Mouse (Mus musculus): ENCODE data around the gene S100a4. TPM values are rescaled to one million over a fixed set of nuclear protein-coding genes. Genes with fewer than 3 reads are reported as not detected.

S100a4 gene
- polyA plus RNA-seq, 1 experiment: 238 TPM

GRCm38 (mm10) chr3:90601486-90602110 lies 2.0 kb upstream of the S100a4 start, which contains the start of gene Gm42674:
TSS of gene Gm42674 (plus strand) at chr3:90601904.
- Histone ChIP-seq H3K4me1 (ENCODE audit: control insufficient read depth, insufficient read depth, low read length) (peaks cover 3% of the 10 kb centered on the region), H3K4me3 (replicated peaks; ENCODE audit: control insufficient read depth, low read depth, low read length) (no peak within 1 kb of the TSS), H3K27ac (ENCODE audit: control insufficient read depth, insufficient read depth, low read depth, low read length, poor library complexity) (no peak within 1 kb of the TSS)
- no peak for TF ChIP-seq POLR2A (IDR thresholded peaks at IDR 0.05; ENCODE audit: borderline replicate concordance, control insufficient read depth, low read depth, low read length)
- no peak for TF ChIP-seq CTCF (IDR thresholded peaks at IDR 0.05; ENCODE audit: control insufficient read depth, insufficient read depth, low read length)
- 80% methylated on average over 11 of the region's 11 CpGs for WGBS

GRCm38 (mm10) chr3:90604416-90604815 lies 845 bp downstream of the S100a4 start:
- H3K27ac ChIP-seq (ENCODE audit: control insufficient read depth, insufficient read depth, low read depth, low read length, poor library complexity): no peak overlapping the region
- H3K4me1 ChIP-seq (ENCODE audit: control insufficient read depth, insufficient read depth, low read length): peaks cover 6% of the 10 kb centered on the region
- 19% methylated on average over 4 of the region's 4 CpGs for WGBS
- H3K4me3 ChIP-seq (replicated peaks; ENCODE audit: control insufficient read depth, low read depth, low read length): peak overlapping the region; percentile 9
- TF ChIP-seq CTCF (IDR thresholded peaks at IDR 0.05; ENCODE audit: control insufficient read depth, insufficient read depth, low read length) (no peak), POLR2A (IDR thresholded peaks at IDR 0.05; ENCODE audit: borderline replicate concordance, control insufficient read depth, low read depth, low read length) (no peak)

- Histone ChIP-seq H3K4me1 (ENCODE audit: control insufficient read depth, insufficient read depth, low read length) (peaks cover 6% of the 10 kb centered on the region), H3K27ac (ENCODE audit: control insufficient read depth, insufficient read depth, low read depth, low read length, poor library complexity) (no peak overlapping the region), H3K4me3 (replicated peaks; ENCODE audit: control insufficient read depth, low read depth, low read length) (no peak overlapping the region)
- TF ChIP-seq CTCF (IDR thresholded peaks at IDR 0.05; ENCODE audit: control insufficient read depth, insufficient read depth, low read length): no peak
- no peak for TF ChIP-seq POLR2A (IDR thresholded peaks at IDR 0.05; ENCODE audit: borderline replicate concordance, control insufficient read depth, low read depth, low read length)
- 17% methylated on average over 3 of the region's 3 CpGs for WGBS
Observed at GRCm38 (mm10) chr3:90605049-90605448, 1.5 kb downstream of the S100a4 start.

GRCm38 (mm10) chr3:90605736-90606135 lies 2.2 kb downstream of the S100a4 start:
- H3K4me1 ChIP-seq (ENCODE audit: control insufficient read depth, insufficient read depth, low read length): peaks cover 6% of the 10 kb centered on the region

GRCm38 (mm10) chr3:90606185-90606584 lies 2.6 kb downstream of the S100a4 start:
- Histone ChIP-seq H3K4me3 (replicated peaks; ENCODE audit: control insufficient read depth, low read depth, low read length) (no peak overlapping the region), H3K27ac (ENCODE audit: control insufficient read depth, insufficient read depth, low read depth, low read length, poor library complexity) (no peak overlapping the region), H3K4me1 (ENCODE audit: control insufficient read depth, insufficient read depth, low read length) (peaks cover 6% of the 10 kb centered on the region)
- TF ChIP-seq POLR2A (IDR thresholded peaks at IDR 0.05; ENCODE audit: borderline replicate concordance, control insufficient read depth, low read depth, low read length) (no peak), CTCF (IDR thresholded peaks at IDR 0.05; ENCODE audit: control insufficient read depth, insufficient read depth, low read length) (no peak)
- WGBS: 86% methylated on average over 6 of the region's 6 CpGs

More at GRCm38 (mm10) chr3:90605736-90606135, 2.2 kb downstream of the S100a4 start:
- no peak for TF ChIP-seq POLR2A (IDR thresholded peaks at IDR 0.05; ENCODE audit: borderline replicate concordance, control insufficient read depth, low read depth, low read length)
- no peak for TF ChIP-seq CTCF (IDR thresholded peaks at IDR 0.05; ENCODE audit: control insufficient read depth, insufficient read depth, low read length)
- no peak overlapping the region for H3K27ac ChIP-seq (ENCODE audit: control insufficient read depth, insufficient read depth, low read depth, low read length, poor library complexity)
- no peak overlapping the region for H3K4me3 ChIP-seq (replicated peaks; ENCODE audit: control insufficient read depth, low read depth, low read length)
- 71% methylated on average over 2 of the region's 2 CpGs for WGBS

- H3K27ac ChIP-seq (ENCODE audit: control insufficient read depth, insufficient read depth, low read depth, low read length, poor library complexity): no peak overlapping the region
- H3K4me3 ChIP-seq (replicated peaks; ENCODE audit: control insufficient read depth, low read depth, low read length): no peak overlapping the region
- WGBS: 82% methylated on average over 3 of the region's 3 CpGs
- no peak for TF ChIP-seq POLR2A (IDR thresholded peaks at IDR 0.05; ENCODE audit: borderline replicate concordance, control insufficient read depth, low read depth, low read length)
- TF ChIP-seq CTCF (IDR thresholded peaks at IDR 0.05; ENCODE audit: control insufficient read depth, insufficient read depth, low read length): no peak
- peaks cover 6% of the 10 kb centered on the region for H3K4me1 ChIP-seq (ENCODE audit: control insufficient read depth, insufficient read depth, low read length)
Observed at GRCm38 (mm10) chr3:90607361-90607760, 3.8 kb downstream of the S100a4 start.

- no peak within 1 kb of the TSS for H3K4me3 ChIP-seq (replicated peaks; ENCODE audit: control insufficient read depth, low read depth, low read length)
Observed at GRCm38 (mm10) chr3:90608223-90608622, 4.7 kb downstream of the S100a4 start, which contains the start of gene S100a5. TSS of gene S100a5 (plus strand) at chr3:90608523.

GRCm38 (mm10) chr3:90609102-90609501 lies 5.5 kb downstream of the S100a4 start:
- Histone ChIP-seq H3K27ac (ENCODE audit: control insufficient read depth, insufficient read depth, low read depth, low read length, poor library complexity) (no peak overlapping the region), H3K4me1 (ENCODE audit: control insufficient read depth, insufficient read depth, low read length) (peaks cover 4% of the 10 kb centered on the region), H3K4me3 (replicated peaks; ENCODE audit: control insufficient read depth, low read depth, low read length) (no peak overlapping the region)
- no peak for TF ChIP-seq CTCF (IDR thresholded peaks at IDR 0.05; ENCODE audit: control insufficient read depth, insufficient read depth, low read length)
- no peak for TF ChIP-seq POLR2A (IDR thresholded peaks at IDR 0.05; ENCODE audit: borderline replicate concordance, control insufficient read depth, low read depth, low read length)

More at GRCm38 (mm10) chr3:90608223-90608622, 4.7 kb downstream of the S100a4 start, which contains the start of gene S100a5:
- H3K4me1 ChIP-seq (ENCODE audit: control insufficient read depth, insufficient read depth, low read length): peaks cover 6% of the 10 kb centered on the region
- TF ChIP-seq CTCF (IDR thresholded peaks at IDR 0.05; ENCODE audit: control insufficient read depth, insufficient read depth, low read length): no peak
- no peak for TF ChIP-seq POLR2A (IDR thresholded peaks at IDR 0.05; ENCODE audit: borderline replicate concordance, control insufficient read depth, low read depth, low read length)
- WGBS: 52% methylated on average over 3 of the region's 3 CpGs
- H3K27ac ChIP-seq (ENCODE audit: control insufficient read depth, insufficient read depth, low read depth, low read length, poor library complexity): no peak within 1 kb of the TSS

Data from bone marrow, adult 2 months (tissue).